Mouse (Mus musculus): Measurements from ENCODE around the gene Pm20d1. TPM values are rescaled to one million over a fixed set of nuclear protein-coding genes. Genes with fewer than 3 reads are reported as not detected.

Pm20d1 gene
- polyA plus RNA-seq, 1 experiment: not detected

GRCm38 (mm10) chr1:131757211-131757610 is 40.0 kb upstream of the Pm20d1 start:
- TF ChIP-seq GATA1 (IDR thresholded peaks at IDR 0.05; ENCODE audit: low read length) (no peak), TAL1 (IDR thresholded peaks at IDR 0.05; ENCODE audit: low read length) (no peak)
- H3K9me3 ChIP-seq (ENCODE audit: control insufficient read depth, low read length): no peaks in the 10 kb centered on the region
- H3K27me3 ChIP-seq (ENCODE audit: control insufficient read depth): no peaks in the 10 kb centered on the region
- no peaks in the 10 kb centered on the region for H3K36me3 ChIP-seq (ENCODE audit: control insufficient read depth)
- no peak overlapping the region for H3K4me3 ChIP-seq (replicated peaks)
- peaks cover 5% of the 10 kb centered on the region for H3K4me1 ChIP-seq (ENCODE audit: control insufficient read depth)

DNA sequence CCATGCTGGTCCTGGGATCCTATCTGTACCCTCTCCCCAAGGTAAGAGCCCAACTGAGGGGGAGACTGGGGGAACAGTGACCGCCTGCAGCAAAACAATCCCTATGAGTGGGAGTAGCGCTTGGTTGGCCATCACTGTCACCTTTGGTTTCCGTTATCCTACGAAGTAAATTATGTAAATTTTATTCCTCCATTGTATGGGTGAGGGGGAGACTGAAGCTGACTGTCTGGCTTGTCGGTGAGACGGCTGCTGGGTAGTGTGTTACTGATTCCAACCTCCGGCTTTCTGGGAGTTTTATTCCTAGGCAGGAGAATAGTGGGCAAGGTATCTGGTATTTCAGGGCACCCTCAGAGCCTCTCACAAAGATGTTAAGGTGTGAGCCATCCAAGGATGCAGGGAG is 38.4 kb upstream of the Pm20d1 start:
- Histone ChIP-seq H3K4me3 (replicated peaks) (no peak overlapping the region), H3K36me3 (ENCODE audit: control insufficient read depth) (no peaks in the 10 kb centered on the region), H3K9me3 (ENCODE audit: control insufficient read depth, low read length) (no peaks in the 10 kb centered on the region), H3K27me3 (ENCODE audit: control insufficient read depth) (no peaks in the 10 kb centered on the region), H3K4me1 (ENCODE audit: control insufficient read depth) (peaks cover 5% of the 10 kb centered on the region)
- TF ChIP-seq TAL1 (IDR thresholded peaks at IDR 0.05; ENCODE audit: low read length) (no peak), GATA1 (IDR thresholded peaks at IDR 0.05; ENCODE audit: low read length) (no peak)

DNA sequence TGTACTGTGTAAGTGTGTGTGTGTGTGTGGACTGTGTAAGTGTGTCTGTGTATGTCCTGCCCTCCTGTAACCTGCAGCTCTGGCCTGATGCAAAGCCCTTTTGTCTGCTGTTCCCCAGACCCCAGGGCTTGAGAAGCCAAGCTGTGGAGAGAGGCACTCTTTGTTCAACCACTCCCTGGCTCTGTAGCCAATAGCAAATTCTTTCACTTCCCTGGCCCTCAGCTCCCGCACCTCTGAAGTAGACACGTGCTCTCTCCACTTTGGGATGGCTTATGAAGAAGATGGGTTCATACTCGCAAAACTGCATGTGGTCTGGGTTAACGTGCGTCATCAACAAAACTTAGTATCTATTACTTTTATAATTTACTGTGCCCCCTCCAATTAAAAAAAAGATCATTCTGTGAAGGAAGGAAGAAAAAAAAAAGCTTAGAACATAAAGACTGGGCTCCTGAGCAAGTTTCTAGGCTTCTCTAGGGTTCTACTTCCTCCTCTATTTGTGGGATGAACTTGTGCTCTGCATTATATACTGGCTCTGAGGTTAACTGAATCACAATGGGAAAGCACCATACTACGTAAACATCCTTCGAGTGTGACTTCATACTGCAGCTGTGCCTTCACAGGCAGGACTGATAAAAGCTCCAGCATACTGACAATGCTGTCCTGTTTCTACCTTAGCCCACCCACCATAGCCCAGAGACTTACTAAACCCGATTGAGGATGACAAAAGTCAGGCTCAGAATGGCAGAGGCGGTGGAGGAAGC is 37.3 kb upstream of the Pm20d1 start:
- no peaks in the 10 kb centered on the region for H3K9me3 ChIP-seq (ENCODE audit: control insufficient read depth, low read length)
- no peaks in the 10 kb centered on the region for H3K36me3 ChIP-seq (ENCODE audit: control insufficient read depth)
- H3K27me3 ChIP-seq (ENCODE audit: control insufficient read depth): no peaks in the 10 kb centered on the region
- TF ChIP-seq TAL1 (IDR thresholded peaks at IDR 0.05; ENCODE audit: low read length) (no peak), GATA1 (IDR thresholded peaks at IDR 0.05; ENCODE audit: low read length) (no peak)
- no peak overlapping the region for H3K4me3 ChIP-seq (replicated peaks)
- H3K4me1 ChIP-seq (ENCODE audit: control insufficient read depth): no peaks in the 10 kb centered on the region

GRCm38 (mm10) chr1:131760428-131760820 is 36.8 kb upstream of the Pm20d1 start:
- Histone ChIP-seq H3K4me3 (replicated peaks) (no peak overlapping the region), H3K4me1 (ENCODE audit: control insufficient read depth) (no peaks in the 10 kb centered on the region), H3K27me3 (ENCODE audit: control insufficient read depth) (no peaks in the 10 kb centered on the region), H3K36me3 (ENCODE audit: control insufficient read depth) (no peaks in the 10 kb centered on the region), H3K9me3 (ENCODE audit: control insufficient read depth, low read length) (no peaks in the 10 kb centered on the region)
- TF ChIP-seq GATA1 (IDR thresholded peaks at IDR 0.05; ENCODE audit: low read length) (no peak), TAL1 (IDR thresholded peaks at IDR 0.05; ENCODE audit: low read length) (no peak)

GRCm38 (mm10) chr1:131761079-131761831 is 35.9 kb upstream of the Pm20d1 start:
- H3K4me1 ChIP-seq (ENCODE audit: control insufficient read depth): no peaks in the 10 kb centered on the region
- H3K4me3 ChIP-seq (replicated peaks): no peak overlapping the region
- TF ChIP-seq GATA1 (IDR thresholded peaks at IDR 0.05; ENCODE audit: low read length): no peak
- TF ChIP-seq TAL1 (IDR thresholded peaks at IDR 0.05; ENCODE audit: low read length): no peak
- no peaks in the 10 kb centered on the region for H3K9me3 ChIP-seq (ENCODE audit: control insufficient read depth, low read length)
- H3K36me3 ChIP-seq (ENCODE audit: control insufficient read depth): no peaks in the 10 kb centered on the region
- no peaks in the 10 kb centered on the region for H3K27me3 ChIP-seq (ENCODE audit: control insufficient read depth)

- H3K36me3 ChIP-seq (ENCODE audit: control insufficient read depth): no peaks in the 10 kb centered on the region
- no peaks in the 10 kb centered on the region for H3K27me3 ChIP-seq (ENCODE audit: control insufficient read depth)
- no peaks in the 10 kb centered on the region for H3K4me1 ChIP-seq (ENCODE audit: control insufficient read depth)
- no peak for TF ChIP-seq GATA1 (IDR thresholded peaks at IDR 0.05; ENCODE audit: low read length)
- no peak for TF ChIP-seq TAL1 (IDR thresholded peaks at IDR 0.05; ENCODE audit: low read length)
- no peaks in the 10 kb centered on the region for H3K9me3 ChIP-seq (ENCODE audit: control insufficient read depth, low read length)
- H3K4me3 ChIP-seq (replicated peaks): no peak overlapping the region
These were observed 33.5 kb upstream of the Pm20d1 start for GRCm38 (mm10) chr1:131763683-131764082.

DNA sequence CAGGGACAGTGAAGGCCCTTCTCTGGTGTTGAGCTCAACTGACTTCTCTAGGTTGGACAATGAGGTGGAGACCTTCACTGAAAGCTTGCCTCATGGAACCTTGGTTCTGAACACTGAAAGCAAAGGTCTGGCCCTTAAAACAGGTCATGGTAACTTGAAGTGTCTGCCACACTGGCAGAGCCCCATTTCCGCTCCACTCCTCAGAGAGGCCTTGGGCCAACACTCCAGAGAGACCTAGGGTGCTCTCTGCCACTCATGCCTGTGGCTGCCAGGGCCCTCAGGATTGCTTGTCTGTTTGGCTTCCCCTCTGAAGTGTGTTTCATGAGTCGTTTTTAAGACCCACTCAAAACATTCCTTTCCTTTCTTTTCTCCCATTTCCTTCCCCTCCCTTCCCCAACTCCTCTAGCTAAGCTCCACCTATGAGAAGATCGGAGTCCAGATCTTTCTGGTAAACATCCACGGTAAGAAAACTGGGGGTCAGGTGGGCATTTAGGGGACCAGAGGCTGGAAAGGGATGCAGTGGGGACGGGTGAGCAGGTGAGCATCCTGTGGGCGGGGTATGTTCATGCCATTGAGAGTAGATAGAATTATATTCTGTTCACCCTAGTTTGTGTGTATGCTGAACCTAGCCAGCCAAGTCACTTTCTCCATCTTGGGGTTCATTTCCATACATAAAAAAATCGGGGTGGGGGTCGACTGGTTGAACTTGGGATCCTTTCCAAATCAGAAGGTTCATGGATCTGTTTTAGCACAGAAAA is 32.4 kb upstream of the Pm20d1 start:
- H3K36me3 ChIP-seq (ENCODE audit: control insufficient read depth): no peaks in the 10 kb centered on the region
- no peaks in the 10 kb centered on the region for H3K27me3 ChIP-seq (ENCODE audit: control insufficient read depth)
- no peak overlapping the region for H3K4me3 ChIP-seq (replicated peaks)
- no peaks in the 10 kb centered on the region for H3K4me1 ChIP-seq (ENCODE audit: control insufficient read depth)
- no peak for TF ChIP-seq TAL1 (IDR thresholded peaks at IDR 0.05; ENCODE audit: low read length)
- no peak for TF ChIP-seq GATA1 (IDR thresholded peaks at IDR 0.05; ENCODE audit: low read length)
- no peaks in the 10 kb centered on the region for H3K9me3 ChIP-seq (ENCODE audit: control insufficient read depth, low read length)

- no peaks in the 10 kb centered on the region for H3K9me3 ChIP-seq (ENCODE audit: control insufficient read depth, low read length)
- H3K4me1 ChIP-seq (ENCODE audit: control insufficient read depth): no peaks in the 10 kb centered on the region
- no peaks in the 10 kb centered on the region for H3K27me3 ChIP-seq (ENCODE audit: control insufficient read depth)
- TF ChIP-seq GATA1 (IDR thresholded peaks at IDR 0.05; ENCODE audit: low read length): no peak
- no peak for TF ChIP-seq TAL1 (IDR thresholded peaks at IDR 0.05; ENCODE audit: low read length)
- H3K36me3 ChIP-seq (ENCODE audit: control insufficient read depth): no peaks in the 10 kb centered on the region
- H3K4me3 ChIP-seq (replicated peaks): no peak overlapping the region
These were observed 31.7 kb upstream of the Pm20d1 start for GRCm38 (mm10) chr1:131765357-131766001.

Measured in erythroblast, embryonic 14.5 days (primary cell).